Mouse (Mus musculus) forebrain, embryonic 13.5 days (tissue): ENCODE results near the gene Casz1. TPM values are rescaled to one million over a fixed set of nuclear protein-coding genes. Genes with fewer than 3 reads are reported as not detected.

Experiments
- ATAC-seq: fragments of 200-750 bp; cut with Nextera tagmentation; 2 replicates; pipeline ENCODE4 v1.8.0; 2017
- H3K27ac ChIP-seq: fragments of 300-500 bp; sonication (generic); 2 replicates; pipeline ENCODE4 v1.5.1; 2015; ENCODE audit warnings: inconsistent platforms, mild to moderate bottlenecking, moderate library complexity
- H3K27me3 ChIP-seq: fragments of 300-500 bp; sonication (generic); 2 replicates; pipeline ENCODE4 v1.6.1; 2015; ENCODE audit warnings: mild to moderate bottlenecking, inconsistent platforms
- H3K36me3 ChIP-seq: fragments of 300-500 bp; sonication (generic); 2 replicates; pipeline ENCODE4 v1.6.1; 2015; ENCODE audit warnings: mild to moderate bottlenecking, inconsistent platforms; ENCODE audit not compliant: poor library complexity, severe bottlenecking
- H3K4me1 ChIP-seq: fragments of 300-500 bp; sonication (generic); 2 replicates; pipeline ENCODE4 v1.6.1; 2015; ENCODE audit warnings: inconsistent platforms
- H3K4me2 ChIP-seq: fragments of 300-500 bp; sonication (generic); 2 replicates; pipeline ENCODE4 v1.6.1; 2015; ENCODE audit warnings: inconsistent platforms, mild to moderate bottlenecking, moderate library complexity
- H3K4me3 ChIP-seq: fragments of 300-500 bp; sonication (generic); 2 replicates; pipeline ENCODE4 v1.5.1; 2015; ENCODE audit warnings: mild to moderate bottlenecking, inconsistent platforms
- H3K9ac ChIP-seq: fragments of 300-500 bp; sonication (generic); 2 replicates; pipeline ENCODE4 v1.6.1; 2015; ENCODE audit warnings: mild to moderate bottlenecking, inconsistent platforms
- H3K9me3 ChIP-seq: fragments of 300-500 bp; sonication (generic); replicated peaks from 2 replicates; pipeline ENCODE4 v1.6.1; 2016; ENCODE audit warnings: inconsistent platforms
- WGBS: fragments of 180-500 bp; shearing (Covaris S2); methylation state at CpG from one replicate; pipeline ENCODE4 v1.1.7; 2015; 5-methylcytosine and 5-hydroxymethylcytosine counted together
- polyA plus RNA-seq: library from polyadenylated mRNA; unstranded; fragments of >200 nt; fragmentation: Nextera tagmentation; extraction: Ambion mirVana; gene quantifications from 2 replicates; pipeline ENCODE4 v1.2.1, GENCODE M21; 2015

The Casz1 gene
- polyA plus RNA-seq, 1 experiment from 2014 or later, result 1.3 TPM

- Histone ChIP-seq H3K4me3 (no peak overlapping the region), H3K27ac (no peak overlapping the region), H3K36me3 (no peaks in the 10 kb centered on the region), H3K4me2 (no peak overlapping the region), H3K27me3 (peaks cover 58% of the 10 kb centered on the region), H3K4me1 (peaks cover 68% of the 10 kb centered on the region), H3K9me3 (no peaks in the 10 kb centered on the region), H3K9ac (no peak overlapping the region)
- WGBS, result 87% methylated on average over 14 of the region's 14 CpGs
- no peak for ATAC-seq
Measured at GRCm38 (mm10) chr4:148884596-148884995, 80.4 kb downstream of the Casz1 start.

GRCm38 (mm10) chr4:148885401-148885800, 81.2 kb downstream of the Casz1 start:
- ATAC-seq, result peak; percentile 34; the same call in 1 of the 2 replicates
- no peak overlapping the region for H3K9ac ChIP-seq
- H3K27ac ChIP-seq, result peak overlapping the region; percentile 65
- H3K36me3 ChIP-seq, result no peaks in the 10 kb centered on the region
- H3K4me3 ChIP-seq, result no peak overlapping the region
- no peaks in the 10 kb centered on the region for H3K9me3 ChIP-seq
- H3K4me2 ChIP-seq, result peak overlapping the region; percentile 38
- 4% methylated on average over 10 of the region's 10 CpGs for WGBS
- H3K4me1 ChIP-seq, result peaks cover 69% of the 10 kb centered on the region
- H3K27me3 ChIP-seq, result peaks cover 58% of the 10 kb centered on the region

- peak; percentile 43 for ATAC-seq
- Histone ChIP-seq H3K27ac (peak overlapping the region; percentile 65), H3K4me3 (no peak overlapping the region), H3K9ac (no peak overlapping the region), H3K9me3 (no peaks in the 10 kb centered on the region), H3K36me3 (no peaks in the 10 kb centered on the region), H3K27me3 (peaks cover 52% of the 10 kb centered on the region), H3K4me1 (peaks cover 70% of the 10 kb centered on the region), H3K4me2 (peak overlapping the region; percentile 38)
- 30% methylated on average over 9 of the region's 9 CpGs for WGBS
Measured at GRCm38 (mm10) chr4:148885921-148886540, 81.8 kb downstream of the Casz1 start.

- H3K36me3 ChIP-seq, result no peaks in the 10 kb centered on the region
- no peak overlapping the region for H3K4me2 ChIP-seq
- no peaks in the 10 kb centered on the region for H3K9me3 ChIP-seq
- no peak for ATAC-seq
- WGBS, result 10% methylated on average over 8 of the region's 8 CpGs
- H3K27me3 ChIP-seq, result peaks cover 46% of the 10 kb centered on the region
- no peak overlapping the region for H3K4me3 ChIP-seq
- H3K4me1 ChIP-seq, result peaks cover 62% of the 10 kb centered on the region
- no peak overlapping the region for H3K27ac ChIP-seq
- no peak overlapping the region for H3K9ac ChIP-seq
Measured at GRCm38 (mm10) chr4:148888229-148888628, 84.0 kb downstream of the Casz1 start.

- WGBS, result 61% methylated on average over 6 of the region's 6 CpGs
- Histone ChIP-seq H3K4me2 (no peak overlapping the region), H3K9me3 (no peaks in the 10 kb centered on the region), H3K4me1 (peaks cover 64% of the 10 kb centered on the region), H3K9ac (no peak overlapping the region), H3K27me3 (peaks cover 53% of the 10 kb centered on the region), H3K27ac (no peak overlapping the region), H3K36me3 (no peaks in the 10 kb centered on the region), H3K4me3 (no peak overlapping the region)
- ATAC-seq, result no peak
Measured at GRCm38 (mm10) chr4:148889011-148889410, 84.8 kb downstream of the Casz1 start.

- H3K4me2 ChIP-seq, result peak overlapping the region; percentile 69
- H3K27me3 ChIP-seq, result peaks cover 64% of the 10 kb centered on the region
- no peaks in the 10 kb centered on the region for H3K36me3 ChIP-seq
- ATAC-seq, result no peak
- peak overlapping the region; percentile 6; the same call in 1 of the 2 replicates for H3K27ac ChIP-seq
- H3K4me1 ChIP-seq, result peaks cover 64% of the 10 kb centered on the region
- WGBS, result 63% methylated on average over 8 of the region's 8 CpGs
- peak overlapping the region; percentile 63 for H3K9ac ChIP-seq
- peak overlapping the region; percentile 33; the same call in 1 of the 2 replicates for H3K4me3 ChIP-seq
- H3K9me3 ChIP-seq, result no peaks in the 10 kb centered on the region
Measured at GRCm38 (mm10) chr4:148890442-148890841, 86.2 kb downstream of the Casz1 start.

GRCm38 (mm10) chr4:148890892-148891838, 86.9 kb downstream of the Casz1 start:
- peak overlapping the region; percentile 63 for H3K9ac ChIP-seq
- peak overlapping the region; percentile 62 for H3K27ac ChIP-seq
- peaks cover 68% of the 10 kb centered on the region for H3K27me3 ChIP-seq
- peaks cover 59% of the 10 kb centered on the region for H3K4me1 ChIP-seq
- no peaks in the 10 kb centered on the region for H3K9me3 ChIP-seq
- H3K36me3 ChIP-seq, result no peaks in the 10 kb centered on the region
- peak overlapping the region; percentile 69 for H3K4me2 ChIP-seq
- ATAC-seq, result peak; percentile 73
- H3K4me3 ChIP-seq, result peak overlapping the region; percentile 33
- 2% methylated on average over 50 of the region's 52 CpGs for WGBS

GRCm38 (mm10) chr4:148896125-148896524, 91.9 kb downstream of the Casz1 start:
- Histone ChIP-seq H3K36me3 (no peaks in the 10 kb centered on the region), H3K9ac (no peak overlapping the region), H3K27ac (no peak overlapping the region), H3K4me1 (peaks cover 26% of the 10 kb centered on the region), H3K27me3 (peaks cover 72% of the 10 kb centered on the region), H3K9me3 (no peaks in the 10 kb centered on the region), H3K4me3 (no peak overlapping the region), H3K4me2 (no peak overlapping the region)
- ATAC-seq, result no peak
- 54% methylated on average over 6 of the region's 6 CpGs for WGBS

GRCm38 (mm10) chr4:148899927-148900294, 95.7 kb downstream of the Casz1 start:
- no peaks in the 10 kb centered on the region for H3K36me3 ChIP-seq

GRCm38 (mm10) chr4:148900295-148901211, 96.3 kb downstream of the Casz1 start:
- peak; percentile 83 for ATAC-seq
- Histone ChIP-seq H3K27me3 (peaks cover 69% of the 10 kb centered on the region), H3K36me3 (no peaks in the 10 kb centered on the region), H3K4me2 (peak overlapping the region; percentile 99), H3K9ac (peak overlapping the region; percentile 68), H3K9me3 (no peaks in the 10 kb centered on the region), H3K4me1 (peaks cover 15% of the 10 kb centered on the region), H3K4me3 (peak overlapping the region; percentile 63), H3K27ac (peak overlapping the region; percentile 20; the same call in 1 of the 2 replicates)
- WGBS, result under 1% methylated on average over 94 of the region's 123 CpGs

More at GRCm38 (mm10) chr4:148899927-148900294, 95.7 kb downstream of the Casz1 start:
- peak overlapping the region; percentile 63 for H3K4me3 ChIP-seq
- peaks cover 74% of the 10 kb centered on the region for H3K27me3 ChIP-seq
- peak overlapping the region; percentile 68; the same call in 1 of the 2 replicates for H3K9ac ChIP-seq
- WGBS, result 42% methylated on average over 1 of the region's 1 CpGs
- peaks cover 22% of the 10 kb centered on the region for H3K4me1 ChIP-seq
- H3K27ac ChIP-seq, result peak overlapping the region; percentile 20; the same call in 1 of the 2 replicates
- H3K9me3 ChIP-seq, result no peaks in the 10 kb centered on the region
- ATAC-seq, result no peak
- peak overlapping the region; percentile 99 for H3K4me2 ChIP-seq

- Histone ChIP-seq H3K4me2 (peak overlapping the region; percentile 99), H3K27ac (no peak overlapping the region), H3K9ac (peak overlapping the region; percentile 68), H3K27me3 (peaks cover 65% of the 10 kb centered on the region), H3K4me3 (peak overlapping the region; percentile 63), H3K36me3 (no peaks in the 10 kb centered on the region), H3K4me1 (peaks cover 14% of the 10 kb centered on the region), H3K9me3 (no peaks in the 10 kb centered on the region)
- peak; percentile 46; the same call in 1 of the 2 replicates for ATAC-seq
- WGBS, result under 1% methylated on average over 64 of the region's 64 CpGs
Measured at GRCm38 (mm10) chr4:148901275-148902052, 97.2 kb downstream of the Casz1 start.
